Mouse (Mus musculus): ENCODE measurements at regions not wholly inside any gene's neighbourhood (a gene's known extent, or its start where the extent isn't known, plus 50 kb on each side); places are given as distances from the start of the nearest gene placed in this dataset.
A peak's percentile ranks its signal among the peaks of the same experiment; 100 is the strongest.

GRCm38 (mm10) chr3:38144650-38145049 is 340.0 kb downstream of the Ankrd50 start:
- no peak for ATAC-seq (ENCODE audit: insufficient number of reproducible peaks, low FRiP score, low TSS enrichment, low read depth)
- no peaks in the 10 kb centered on the region for H3K27me3 ChIP-seq
- H3K9me3 ChIP-seq (replicated peaks), result no peaks in the 10 kb centered on the region
- H3K27ac ChIP-seq (replicated peaks), result no peak overlapping the region
- H3K36me3 ChIP-seq, result no peaks in the 10 kb centered on the region
- no peak overlapping the region for H3K4me2 ChIP-seq (replicated peaks)
- peaks cover 15% of the 10 kb centered on the region for H3K4me1 ChIP-seq
- no peak overlapping the region for H3K9ac ChIP-seq
- H3K4me3 ChIP-seq (replicated peaks), result no peak overlapping the region

DNA sequence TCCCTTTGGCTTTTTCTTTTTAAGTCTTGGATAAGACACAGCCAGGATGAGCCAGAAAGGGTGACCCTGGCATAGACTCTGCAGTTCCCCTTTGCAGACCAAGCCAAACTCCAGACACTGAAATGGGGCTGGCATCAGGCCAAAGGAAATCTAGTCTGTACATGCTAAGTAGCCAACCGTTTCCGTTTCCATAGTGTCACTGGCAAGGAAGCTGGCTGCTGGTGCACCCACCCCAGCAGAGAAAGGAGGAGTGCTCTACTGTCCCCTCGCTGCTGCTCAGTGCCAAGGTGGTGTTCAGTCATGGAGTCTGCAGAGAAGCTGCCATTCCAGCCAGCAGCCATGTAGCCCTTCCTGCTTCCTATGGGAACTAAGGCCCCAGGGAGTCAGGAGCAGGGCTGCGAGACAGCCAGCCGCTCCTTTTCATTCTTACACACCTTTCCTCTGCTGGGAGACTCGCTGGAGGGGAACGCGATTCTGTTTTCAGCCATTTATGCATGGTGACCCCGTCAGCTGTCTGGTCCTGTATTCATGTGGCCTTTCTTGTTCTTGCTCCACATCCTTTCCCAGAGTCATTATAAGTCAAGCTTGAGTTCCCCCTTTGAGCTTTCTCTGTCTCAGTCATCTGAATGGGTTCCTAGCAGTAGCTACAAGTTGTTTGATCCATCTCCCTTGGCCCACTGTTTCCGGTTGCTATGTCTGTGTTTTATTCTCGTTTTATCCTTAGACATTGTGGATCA is 341.3 kb downstream of the Ankrd50 start:
- H3K27me3 ChIP-seq, result no peaks in the 10 kb centered on the region
- H3K4me2 ChIP-seq (replicated peaks), result no peak overlapping the region
- H3K9ac ChIP-seq, result no peak overlapping the region
- WGBS, result 56% methylated on average over 11 of the region's 11 CpGs
- H3K36me3 ChIP-seq, result no peaks in the 10 kb centered on the region
- peak; percentile 67 for ATAC-seq (ENCODE audit: insufficient number of reproducible peaks, low FRiP score, low TSS enrichment, low read depth)
- no peaks in the 10 kb centered on the region for H3K9me3 ChIP-seq (replicated peaks)
- H3K4me3 ChIP-seq (replicated peaks), result no peak overlapping the region
- peaks cover 15% of the 10 kb centered on the region for H3K4me1 ChIP-seq
- 0 out of 2 replicates have a peak overlapping the region, but pooled peaks have one; percentile 7 for H3K27ac ChIP-seq (replicated peaks)

DNA sequence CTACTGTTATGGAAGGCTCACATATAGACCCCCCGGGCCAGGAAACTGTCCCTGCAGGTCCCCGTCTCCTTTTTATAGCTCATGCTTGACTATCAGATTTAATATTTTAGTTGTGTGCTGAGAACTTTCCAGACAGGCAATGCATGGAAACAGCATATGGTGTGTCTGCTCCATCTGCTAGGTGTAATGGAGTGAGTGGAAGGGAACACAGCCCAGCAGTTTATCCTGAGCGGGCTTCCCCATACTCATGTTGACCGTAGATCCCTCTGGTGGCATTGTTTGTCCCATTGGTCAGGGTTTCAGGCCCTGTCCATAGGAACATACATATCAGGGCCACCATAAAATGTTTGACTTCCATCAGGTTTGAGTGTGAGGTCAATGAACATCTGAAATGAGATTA is 345.3 kb downstream of the Ankrd50 start:
- H3K4me2 ChIP-seq (replicated peaks), result no peak overlapping the region
- peaks cover 7% of the 10 kb centered on the region for H3K4me1 ChIP-seq
- no peak for ATAC-seq (ENCODE audit: insufficient number of reproducible peaks, low FRiP score, low TSS enrichment, low read depth)
- H3K27me3 ChIP-seq, result no peaks in the 10 kb centered on the region
- H3K27ac ChIP-seq (replicated peaks), result no peak overlapping the region
- H3K9me3 ChIP-seq (replicated peaks), result no peaks in the 10 kb centered on the region
- no peaks in the 10 kb centered on the region for H3K36me3 ChIP-seq
- 89% methylated on average over 4 of the region's 4 CpGs for whole genome bisulfite sequencing
- H3K4me3 ChIP-seq (replicated peaks), result no peak overlapping the region
- no peak overlapping the region for H3K9ac ChIP-seq

DNA sequence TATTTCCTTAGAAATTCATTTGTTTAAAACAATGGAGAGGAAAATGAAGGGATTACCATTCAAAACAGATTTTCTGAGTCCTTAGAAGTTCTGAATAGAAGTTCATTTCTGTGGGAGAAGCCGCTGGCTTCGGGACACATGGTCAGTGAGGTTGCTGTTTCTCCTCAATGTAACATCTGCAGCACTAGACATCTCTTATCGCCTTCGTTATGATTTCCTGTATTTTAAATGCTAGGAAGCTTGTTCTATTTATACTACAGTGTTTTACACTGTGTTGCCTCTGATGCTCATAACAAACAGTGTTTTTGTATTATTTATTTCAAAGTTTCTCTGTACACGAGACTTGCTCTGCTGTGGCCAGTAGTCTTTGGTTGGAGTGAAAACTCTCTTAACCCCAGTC is 346.6 kb downstream of the Ankrd50 start:
- WGBS, result 69% methylated on average over 5 of the region's 5 CpGs
- Histone ChIP-seq H3K4me1 (peaks cover 1% of the 10 kb centered on the region), H3K27ac (replicated peaks) (no peak overlapping the region)

GRCm38 (mm10) chr3:38135808-38136214 is 348.8 kb downstream of the Ankrd50 start:
- no peaks in the 10 kb centered on the region for H3K4me1 ChIP-seq
- no peak for ATAC-seq (ENCODE audit: insufficient number of reproducible peaks, low FRiP score, low TSS enrichment, low read depth)
- H3K9me3 ChIP-seq (replicated peaks), result no peaks in the 10 kb centered on the region
- 0 out of 2 replicates have a peak overlapping the region, but pooled peaks have one; percentile 0 for H3K27ac ChIP-seq (replicated peaks)
- no peak overlapping the region for H3K4me2 ChIP-seq (replicated peaks)
- H3K4me3 ChIP-seq (replicated peaks), result no peak overlapping the region
- no peak overlapping the region for H3K9ac ChIP-seq
- H3K36me3 ChIP-seq, result no peaks in the 10 kb centered on the region
- no peaks in the 10 kb centered on the region for H3K27me3 ChIP-seq
- 75% methylated on average over 10 of the region's 10 CpGs for WGBS

More for the DNA sequence above, 346.6 kb downstream of the Ankrd50 start:
- ATAC-seq (ENCODE audit: insufficient number of reproducible peaks, low FRiP score, low TSS enrichment, low read depth), result no peak
- Histone ChIP-seq H3K4me2 (replicated peaks) (no peak overlapping the region), H3K4me3 (replicated peaks) (no peak overlapping the region), H3K9ac (no peak overlapping the region), H3K36me3 (no peaks in the 10 kb centered on the region), H3K27me3 (no peaks in the 10 kb centered on the region), H3K9me3 (replicated peaks) (no peaks in the 10 kb centered on the region)

GRCm38 (mm10) chr3:38134425-38134824 is 350.2 kb downstream of the Ankrd50 start:
- H3K9ac ChIP-seq, result no peak overlapping the region
- no peak overlapping the region for H3K4me2 ChIP-seq (replicated peaks)
- H3K9me3 ChIP-seq (replicated peaks), result no peaks in the 10 kb centered on the region
- ATAC-seq (ENCODE audit: insufficient number of reproducible peaks, low FRiP score, low TSS enrichment, low read depth), result no peak
- H3K4me1 ChIP-seq, result no peaks in the 10 kb centered on the region
- H3K27me3 ChIP-seq, result no peaks in the 10 kb centered on the region
- WGBS, result 86% methylated on average over 4 of the region's 4 CpGs
- no peak overlapping the region for H3K27ac ChIP-seq (replicated peaks)
- H3K4me3 ChIP-seq (replicated peaks), result no peak overlapping the region
- H3K36me3 ChIP-seq, result no peaks in the 10 kb centered on the region

- Histone ChIP-seq H3K36me3 (no peaks in the 10 kb centered on the region), H3K9ac (no peak overlapping the region), H3K27me3 (no peaks in the 10 kb centered on the region), H3K27ac (replicated peaks) (no peak overlapping the region), H3K4me2 (replicated peaks) (no peak overlapping the region), H3K4me1 (no peaks in the 10 kb centered on the region), H3K9me3 (replicated peaks) (no peaks in the 10 kb centered on the region), H3K4me3 (replicated peaks) (no peak overlapping the region)
- 92% methylated on average over 3 of the region's 3 CpGs for WGBS
- ATAC-seq (ENCODE audit: insufficient number of reproducible peaks, low FRiP score, low TSS enrichment, low read depth), result no peak
Observed at GRCm38 (mm10) chr3:38131887-38132220, 352.8 kb downstream of the Ankrd50 start.

- no peak for ATAC-seq (ENCODE audit: insufficient number of reproducible peaks, low FRiP score, low TSS enrichment, low read depth)
- H3K4me1 ChIP-seq, result no peaks in the 10 kb centered on the region
- H3K4me3 ChIP-seq (replicated peaks), result no peak overlapping the region
- WGBS, result 73% methylated on average over 12 of the region's 12 CpGs
- no peak overlapping the region for H3K27ac ChIP-seq (replicated peaks)
- H3K27me3 ChIP-seq, result no peaks in the 10 kb centered on the region
- H3K4me2 ChIP-seq (replicated peaks), result no peak overlapping the region
- H3K9me3 ChIP-seq (replicated peaks), result no peaks in the 10 kb centered on the region
- H3K36me3 ChIP-seq, result no peaks in the 10 kb centered on the region
- H3K9ac ChIP-seq, result no peak overlapping the region
Observed at GRCm38 (mm10) chr3:38131176-38131886, 353.3 kb downstream of the Ankrd50 start.

DNA sequence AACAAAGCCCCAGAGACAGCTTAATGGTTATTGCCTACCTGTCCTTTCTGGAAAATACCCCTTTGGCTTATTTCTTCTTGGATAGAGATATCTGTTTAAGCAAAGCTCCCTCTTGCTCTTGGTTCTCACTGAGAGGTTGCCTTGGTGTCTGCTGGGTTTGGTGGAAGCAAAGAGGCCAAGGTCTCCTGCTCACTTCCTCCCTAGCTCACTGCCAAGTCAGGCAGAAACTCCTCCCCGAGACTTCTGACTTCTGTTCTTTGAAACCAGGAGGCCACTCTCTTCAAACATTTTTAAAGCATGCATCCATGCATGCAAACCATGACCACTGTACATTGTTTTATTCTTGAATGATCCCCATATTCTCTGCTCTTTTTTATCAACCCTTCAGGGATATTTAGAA is 354.6 kb downstream of the Ankrd50 start:
- ATAC-seq (ENCODE audit: insufficient number of reproducible peaks, low FRiP score, low TSS enrichment, low read depth), result no peak
- Histone ChIP-seq H3K4me1 (no peaks in the 10 kb centered on the region), H3K4me2 (replicated peaks) (no peak overlapping the region), H3K9ac (no peak overlapping the region), H3K4me3 (replicated peaks) (no peak overlapping the region), H3K36me3 (no peaks in the 10 kb centered on the region), H3K9me3 (replicated peaks) (0 out of 2 replicates have a peak, but pooled peaks cover 3% of the 10 kb centered on the region), H3K27me3 (no peaks in the 10 kb centered on the region), H3K27ac (replicated peaks) (no peak overlapping the region)
- 50% methylated on average over 1 of the region's 1 CpGs for WGBS

- H3K4me2 ChIP-seq (replicated peaks), result no peak overlapping the region
- H3K27ac ChIP-seq (replicated peaks), result no peak overlapping the region
- H3K27me3 ChIP-seq, result no peaks in the 10 kb centered on the region
- WGBS, result 85% methylated on average over 2 of the region's 2 CpGs
- no peak overlapping the region for H3K9ac ChIP-seq
- H3K4me1 ChIP-seq, result no peaks in the 10 kb centered on the region
- no peak overlapping the region for H3K4me3 ChIP-seq (replicated peaks)
- ATAC-seq (ENCODE audit: insufficient number of reproducible peaks, low FRiP score, low TSS enrichment, low read depth), result no peak
- no peaks in the 10 kb centered on the region for H3K36me3 ChIP-seq
- 0 out of 2 replicates have a peak, but pooled peaks cover 3% of the 10 kb centered on the region for H3K9me3 ChIP-seq (replicated peaks)
Observed at GRCm38 (mm10) chr3:38129167-38129500, 355.5 kb downstream of the Ankrd50 start.

DNA sequence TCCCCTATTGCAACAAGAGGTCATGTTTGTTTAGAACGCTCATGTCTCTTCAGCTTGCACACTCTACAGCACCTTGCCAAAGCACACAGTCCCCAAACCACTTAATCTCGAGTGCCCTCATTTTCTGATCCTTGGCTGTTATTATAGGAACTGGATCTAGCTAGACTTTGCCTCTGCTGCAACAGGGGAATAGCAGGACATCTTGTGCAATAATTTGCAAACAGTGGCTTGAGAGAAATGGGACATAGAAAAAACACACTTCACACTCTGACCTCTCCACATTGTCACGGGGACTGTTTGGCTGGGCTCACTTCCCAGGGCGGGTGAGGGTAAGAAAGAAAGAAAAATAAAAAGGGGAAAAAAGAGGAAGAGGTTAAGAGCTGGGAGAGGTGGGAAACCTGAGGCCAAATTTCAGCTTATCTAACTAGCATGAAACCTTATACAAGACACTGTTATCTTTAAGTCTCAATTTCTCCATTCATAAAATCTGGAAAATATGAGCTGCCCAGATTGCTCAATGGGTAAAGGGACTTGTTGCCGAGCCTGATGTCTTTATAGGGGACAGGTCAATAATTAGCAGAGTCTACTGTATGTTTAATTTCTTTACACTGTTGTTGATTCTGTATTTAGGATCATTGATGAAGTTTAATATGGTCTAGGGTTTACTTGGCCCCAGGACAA is 356.0 kb downstream of the Ankrd50 start:
- WGBS, result 63% methylated on average over 5 of the region's 5 CpGs
- ATAC-seq (ENCODE audit: insufficient number of reproducible peaks, low FRiP score, low TSS enrichment, low read depth), result no peak

More for the DNA sequence above, 356.0 kb downstream of the Ankrd50 start:
- H3K9me3 ChIP-seq (replicated peaks), result 0 out of 2 replicates have a peak, but pooled peaks cover 3% of the 10 kb centered on the region
- H3K27ac ChIP-seq (replicated peaks), result no peak overlapping the region
- no peaks in the 10 kb centered on the region for H3K27me3 ChIP-seq
- no peak overlapping the region for H3K9ac ChIP-seq
- no peaks in the 10 kb centered on the region for H3K36me3 ChIP-seq
- H3K4me1 ChIP-seq, result no peaks in the 10 kb centered on the region
- no peak overlapping the region for H3K4me3 ChIP-seq (replicated peaks)
- H3K4me2 ChIP-seq (replicated peaks), result no peak overlapping the region
